Mouse (Mus musculus) megakaryocyte-erythroid progenitor cell, adult 5-6 weeks (primary cell): Measurements from ENCODE around the gene Creb1. TPM values are rescaled to one million over a fixed set of nuclear protein-coding genes. Genes with fewer than 3 reads are reported as not detected.

Source experiments
- total RNA-seq, 2 experiments: library from RNA; stranded (forward) in 1 of 2; stranded (reverse) in 1 of 2; fragments of 200-1000, 215-1000 nt in 1 of 2; fragments of >200 nt in 1 of 2; fragmentation: Nextera tagmentation in 1 of 2; gene quantifications; 2 replicates each; pipeline ENCODE4 v1.2.3; 2014 to 2017

The Creb1 gene
- total RNA-seq, 2 experiments from 2014 or later = 46.6 to 52.8 TPM

Other genes starting within 250 kb of the Creb1 start
- 6.5 and 12.9 TPM in 2 replicates for gene Mettl21a, start 84.6 kb downstream of the Creb1 start, total RNA-seq (2014; fragmentation: Nextera tagmentation)
- gene Mettl21a, start 84.6 kb downstream of the Creb1 start, total RNA-seq (2017) = 3.7 and 8.3 TPM in 2 replicates
- gene Ccnyl1, start 157.8 kb downstream of the Creb1 start, total RNA-seq (2014; fragmentation: Nextera tagmentation) = 1.8 and 2.6 TPM in 2 replicates
- 2.2 and 5.0 TPM in 2 replicates for gene Ccnyl1, start 157.8 kb downstream of the Creb1 start, total RNA-seq (2017)
- gene Fzd5, start 205.1 kb downstream of the Creb1 start, total RNA-seq (2014; fragmentation: Nextera tagmentation) = 0.52 and 1.5 TPM in 2 replicates
- 2.0 and 2.6 TPM in 2 replicates for gene Fzd5, start 205.1 kb downstream of the Creb1 start, total RNA-seq (2017)